Mouse (Mus musculus): ENCODE data around the gene Eps15l1.

DNA sequence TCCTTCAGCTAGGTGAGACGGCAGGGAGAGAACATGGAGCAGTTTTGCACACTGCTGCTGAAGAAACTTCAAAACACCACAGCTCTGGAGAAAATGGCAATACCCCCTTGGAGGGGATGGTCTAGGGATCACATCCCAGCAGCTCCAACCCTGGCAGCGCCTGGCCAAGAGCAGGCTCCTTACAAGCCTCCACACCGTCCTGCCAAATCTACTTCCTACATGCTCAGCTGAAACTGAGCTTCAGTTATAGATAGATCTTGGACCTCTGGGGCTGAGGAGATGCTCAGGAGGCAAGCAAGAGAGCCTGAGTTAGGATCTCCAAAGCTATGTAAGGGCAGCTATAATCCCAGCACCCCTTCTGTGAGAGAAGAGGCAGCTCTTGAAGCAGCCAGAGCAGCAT, 18.3 kb downstream of the Eps15l1 start:
- TF ChIP-seq POLR2A (IDR thresholded peaks at IDR 0.05; ENCODE audit: control insufficient read depth, extremely low read depth, insufficient read depth, low read length, poor library complexity) (no peak), CTCF (IDR thresholded peaks at IDR 0.05; ENCODE audit: borderline replicate concordance, control insufficient read depth, extremely low read depth, insufficient read depth, low read length, poor library complexity) (no peak)
